Mouse (Mus musculus) neural tube, embryonic 10.5 days (tissue): Measurements from ENCODE around the gene Map3k10.

Experiments
- DNase-seq: peaks from one replicate; pipeline ENCODE4 v3.0.0-alpha.2; 2017; ENCODE audit warnings: low spot score; ENCODE audit errors: extremely low spot score

The Map3k10 gene

GRCm38 (mm10) chr7:27674522-27675221 is at the start of gene Map3k10:
TSS of gene Map3k10 (minus strand) at chr7:27674598.
- peak; percentile 97 for DNase-seq

GRCm38 (mm10) chr7:27721951-27722350 is 47.6 kb upstream of the Map3k10 start:
- DNase-seq = no peak

GRCm38 (mm10) chr7:27710402-27710801 is 36.0 kb upstream of the Map3k10 start:
- DNase-seq = no peak

- DNase-seq = no peak
These were observed 22.3 kb upstream of the Map3k10 start for GRCm38 (mm10) chr7:27696711-27697110.

GRCm38 (mm10) chr7:27691076-27691475 is 16.7 kb upstream of the Map3k10 start:
- peak; percentile 44 for DNase-seq

DNA sequence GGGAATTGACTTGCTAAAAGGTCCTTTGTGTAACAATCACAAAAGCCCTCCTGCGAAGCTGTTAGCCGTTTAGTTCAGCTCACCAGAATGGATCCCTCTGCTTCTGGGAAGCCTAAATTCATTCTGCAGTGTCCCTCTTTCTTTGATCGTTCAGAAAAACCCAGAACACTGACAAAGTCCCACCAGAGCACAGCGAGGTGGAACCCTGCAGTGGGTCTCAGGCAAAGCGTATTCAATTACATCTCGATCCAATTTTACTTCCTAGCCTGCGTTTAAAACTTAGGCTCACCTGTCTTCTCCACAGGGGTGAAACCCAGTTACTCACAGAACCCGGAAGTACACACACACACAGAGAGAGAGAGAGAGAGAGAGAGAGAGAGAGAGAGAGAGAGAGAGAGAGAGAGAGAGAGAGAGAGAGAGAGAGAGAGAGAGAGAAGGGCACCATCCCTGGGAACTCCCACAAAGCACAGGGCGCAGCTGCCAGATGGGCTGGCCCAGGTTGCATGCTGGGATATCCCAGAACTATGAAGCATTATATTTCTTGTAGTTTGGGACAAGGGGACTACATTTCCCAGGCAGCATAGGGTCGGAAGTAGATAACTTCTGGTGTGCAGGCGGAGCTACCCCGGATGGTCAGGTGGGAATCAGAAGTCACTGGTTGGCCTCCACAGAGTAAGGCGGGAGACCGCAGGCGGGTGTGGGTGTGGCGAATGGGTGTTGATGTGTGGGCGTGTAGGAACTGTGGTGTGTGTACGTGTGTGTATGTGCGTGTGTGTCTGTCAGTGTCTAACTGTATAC is 14.6 kb upstream of the Map3k10 start, which contains the start of gene Zfp607b:
Gene Zfp607b, plus strand, starts transcription at position 526 of the 798 bp plus-strand sequence.
- peak; percentile 85 for DNase-seq

DNA sequence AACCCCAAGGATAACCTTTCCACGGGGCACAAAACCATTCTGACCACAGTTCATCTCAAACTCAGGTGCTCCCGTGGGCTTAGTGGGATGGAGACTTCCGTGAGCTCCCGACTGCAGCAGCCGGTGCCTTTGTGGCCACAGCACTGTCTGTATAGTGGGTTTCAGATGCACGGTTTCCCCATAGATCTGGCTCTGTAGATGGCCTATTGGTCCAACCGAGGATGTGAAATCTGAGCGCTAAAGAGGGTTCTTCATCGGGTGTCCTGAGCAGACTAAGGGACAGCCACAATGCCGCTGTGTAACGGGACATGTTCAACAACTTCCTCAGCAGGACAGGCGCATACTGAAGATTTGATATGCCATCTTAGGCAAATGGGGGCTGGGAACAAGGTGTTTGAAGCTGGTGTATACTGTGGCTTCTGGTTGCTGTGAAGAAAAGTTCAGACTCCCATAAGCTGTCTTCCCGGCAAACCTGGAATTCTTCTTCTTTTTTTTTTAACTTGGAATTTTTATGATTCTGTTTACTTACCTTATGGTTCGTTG is 13.9 kb upstream of the Map3k10 start:
- peak; percentile 30 for DNase-seq

GRCm38 (mm10) chr7:27687836-27688235 is 13.4 kb upstream of the Map3k10 start:
- no peak for DNase-seq

DNA sequence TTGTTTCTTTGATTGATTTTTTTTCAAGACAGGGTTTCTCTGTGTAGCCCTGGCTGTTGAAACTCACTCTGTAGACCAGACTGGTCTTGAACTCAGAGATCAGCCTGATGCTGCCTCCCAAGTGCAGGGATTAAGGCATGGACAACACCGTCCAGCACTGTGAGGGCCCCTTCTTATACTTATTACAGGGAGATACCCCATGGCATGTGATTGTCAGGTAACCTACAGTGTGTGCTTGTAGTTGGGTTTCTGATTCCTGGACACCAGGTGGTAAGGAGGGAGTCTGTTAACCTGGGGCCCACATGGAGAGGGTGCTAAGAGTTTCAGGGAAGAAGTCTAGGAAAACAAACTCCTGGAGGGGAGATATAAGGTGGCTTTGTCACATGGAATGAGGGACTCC is 12.6 kb upstream of the Map3k10 start:
- DNase-seq = no peak

- peak; percentile 42 for DNase-seq
These were observed 11.3 kb upstream of the Map3k10 start for GRCm38 (mm10) chr7:27685681-27686080.

GRCm38 (mm10) chr7:27685220-27685619 is 10.8 kb upstream of the Map3k10 start:
- DNase-seq = no peak

GRCm38 (mm10) chr7:27683218-27683617 is 8.8 kb upstream of the Map3k10 start:
- DNase-seq = no peak

DNA sequence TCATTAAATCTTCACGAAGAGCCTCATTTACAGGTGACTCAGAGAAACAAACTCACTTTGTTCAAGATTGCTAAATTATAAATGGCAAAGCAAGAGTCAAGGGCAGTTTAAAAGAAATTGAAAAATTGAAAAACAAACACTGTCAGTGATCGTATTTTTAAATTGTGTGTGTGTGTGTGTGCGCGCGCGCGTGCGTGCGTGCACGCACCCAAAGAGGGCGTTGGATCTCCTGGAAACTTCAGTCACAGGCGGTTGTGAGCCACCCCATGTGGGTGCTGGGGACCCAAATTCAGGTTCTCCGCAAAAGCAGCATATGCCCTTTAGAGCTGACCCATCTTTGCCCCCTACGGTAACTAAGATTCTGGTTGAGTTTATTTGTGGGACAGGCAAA is 819 bp upstream of the Map3k10 start:
- DNase-seq = no peak

DNA sequence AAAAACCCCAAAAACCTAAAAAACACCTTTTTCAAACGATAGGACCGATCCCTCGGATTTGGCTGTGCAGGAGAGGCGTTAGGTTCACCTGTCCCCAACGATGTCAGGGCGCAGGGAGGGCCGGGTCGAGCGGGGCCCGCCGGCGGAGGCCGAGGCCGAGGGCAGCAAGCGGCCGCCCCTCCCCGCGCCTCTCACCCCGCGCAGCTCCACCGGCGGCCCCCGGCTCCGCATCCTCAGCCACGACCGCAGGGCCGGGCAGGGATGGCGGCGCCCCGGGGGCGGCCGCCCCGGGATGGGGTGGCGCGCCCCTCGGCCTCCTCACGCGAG is 240 bp downstream of the Map3k10 start:
- DNase-seq = no peak

DNA sequence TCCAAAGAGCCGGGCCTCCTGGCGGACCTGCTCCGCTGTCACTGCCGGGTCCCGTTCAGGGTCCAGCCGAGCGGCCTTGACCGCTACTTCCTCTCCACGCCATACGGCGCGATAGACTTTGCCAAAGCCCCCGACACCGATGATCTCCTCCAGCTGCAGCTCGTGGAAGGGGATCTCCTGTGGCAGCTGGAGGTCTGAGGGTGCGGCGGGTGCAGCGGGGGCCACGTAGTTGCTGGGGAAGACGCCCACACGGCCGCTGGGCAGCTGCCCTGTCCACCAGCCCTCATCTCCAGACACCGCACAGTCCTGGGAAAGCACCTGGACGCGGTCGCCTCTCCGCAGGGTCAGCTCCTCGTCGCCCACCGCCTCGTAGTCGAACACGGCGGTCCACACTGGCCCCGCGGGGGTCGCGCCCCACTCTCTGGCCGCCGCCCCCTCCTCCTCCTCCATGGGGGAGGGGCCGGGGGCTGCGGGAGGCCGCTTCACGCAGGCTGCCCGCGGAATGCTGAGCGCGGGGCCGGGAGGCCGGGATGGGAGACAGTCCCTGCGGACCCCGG is 745 bp downstream of the Map3k10 start:
- peak; percentile 50 for DNase-seq

DNA sequence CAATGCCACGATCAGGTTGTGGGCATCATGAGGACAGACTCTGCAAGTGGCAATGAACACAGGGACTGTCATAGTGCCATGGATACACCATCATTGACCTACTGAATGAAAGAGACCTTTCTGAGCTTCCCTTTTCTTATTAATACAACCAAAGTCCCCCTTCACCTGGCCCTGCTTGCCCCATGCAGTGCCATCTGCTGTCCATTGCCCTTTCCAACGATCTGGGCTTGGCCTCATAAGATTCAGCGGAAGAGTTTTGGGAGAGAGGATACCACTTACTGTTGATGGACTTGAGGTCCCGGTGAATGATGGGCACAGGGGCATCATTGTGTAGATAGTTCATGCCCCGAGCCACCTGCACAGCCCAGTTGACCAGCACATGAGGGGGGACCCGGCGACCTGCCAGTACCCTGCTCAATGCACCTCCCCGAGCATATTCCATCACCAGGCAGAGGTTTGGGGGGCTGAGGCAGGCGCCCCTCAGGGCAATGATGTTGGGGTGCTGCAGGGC is 1.3 kb downstream of the Map3k10 start:
- DNase-seq = peak; percentile 27

DNA sequence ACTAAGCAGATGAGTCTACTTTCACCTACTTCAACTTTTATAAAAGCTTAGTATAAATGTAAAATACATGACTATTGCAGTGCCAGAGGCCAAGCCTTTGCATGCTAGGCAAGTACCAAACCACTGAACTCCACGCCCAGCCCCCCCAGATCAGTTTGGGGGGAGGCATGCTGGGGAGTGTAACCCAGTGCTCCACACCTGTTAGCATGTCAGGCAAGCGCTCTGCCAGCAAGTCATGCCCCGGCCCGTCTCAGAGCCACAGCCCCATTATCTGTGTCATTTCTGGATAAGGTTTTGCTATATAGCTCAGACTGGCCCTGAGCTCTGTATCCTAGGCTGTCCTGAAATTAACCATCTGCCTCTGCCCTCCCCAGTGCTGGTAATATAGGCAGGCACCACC is 12.4 kb downstream of the Map3k10 start:
- no peak for DNase-seq

DNA sequence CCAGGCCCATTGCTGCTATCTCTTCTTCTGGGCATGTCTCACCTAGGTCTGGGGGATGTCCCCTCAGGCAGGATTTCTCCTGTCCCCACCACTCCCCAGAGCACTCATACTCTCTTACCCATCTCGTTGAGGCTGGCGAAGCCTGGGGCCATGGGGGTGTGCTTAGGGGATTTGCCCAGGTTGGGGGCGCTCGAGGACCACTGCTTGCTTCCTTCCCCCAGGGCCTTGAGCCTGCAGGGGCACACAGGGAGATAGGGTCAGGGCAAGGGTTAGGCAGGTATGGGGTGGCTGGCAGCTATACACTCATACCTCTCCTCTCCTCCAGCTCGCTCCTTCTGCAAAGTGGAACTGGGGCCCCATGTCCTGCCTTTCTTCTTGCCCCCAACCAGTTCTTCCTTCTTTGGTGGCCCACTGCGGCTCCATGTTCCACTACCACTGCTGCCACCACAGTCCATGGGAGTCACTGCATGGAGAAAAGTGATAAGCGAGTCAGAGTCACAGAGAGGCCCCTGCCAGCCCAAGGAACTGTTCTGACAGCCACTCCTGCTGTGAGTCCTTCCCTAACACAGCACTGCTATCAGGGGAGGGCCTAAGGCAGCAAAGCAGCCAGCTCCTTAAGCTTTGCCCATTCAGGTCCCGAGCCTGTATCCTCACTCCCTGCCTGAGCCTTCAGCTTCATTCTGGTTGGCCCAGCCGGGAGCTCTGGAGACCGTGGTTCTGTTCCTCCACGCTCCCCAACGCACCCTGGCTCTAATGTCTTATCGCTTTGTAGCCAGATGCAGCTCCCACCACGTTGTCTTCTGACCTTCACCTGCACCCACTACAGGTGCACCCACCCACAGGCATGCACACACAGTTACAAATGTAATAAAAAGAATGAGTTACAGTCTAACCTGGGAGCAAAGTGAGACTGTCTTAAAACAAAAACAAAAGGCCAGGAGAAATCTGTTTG is 15.4 kb downstream of the Map3k10 start:
- DNase-seq = no peak

DNA sequence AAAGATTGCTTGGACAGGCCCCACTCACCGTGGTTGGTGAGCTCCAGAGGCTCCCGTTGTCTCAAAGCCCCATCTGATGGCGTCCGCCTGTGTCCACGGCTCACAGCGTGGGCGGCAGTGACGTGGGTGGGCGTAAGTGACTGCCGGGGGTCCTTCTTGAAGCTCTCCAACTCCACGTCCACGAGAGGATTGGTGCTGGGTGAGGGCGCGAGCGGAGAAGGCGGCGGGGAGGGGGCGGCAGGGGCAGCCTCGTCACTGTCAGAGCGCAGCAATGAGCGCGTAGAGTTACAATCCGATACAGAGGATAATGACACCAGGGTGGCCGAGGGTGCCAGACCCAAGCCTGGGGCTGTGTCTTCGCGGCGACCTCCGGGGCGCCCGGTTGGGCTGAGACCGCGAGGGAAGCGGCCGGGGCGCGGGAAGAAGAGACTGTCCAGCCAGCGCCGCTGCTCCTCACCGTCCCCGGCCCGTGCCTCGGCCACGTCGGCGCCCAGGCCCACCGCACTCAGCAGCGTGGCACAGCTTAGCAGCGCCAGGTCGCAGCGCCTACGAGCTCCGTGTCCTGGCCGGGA is 16.5 kb downstream of the Map3k10 start:
- DNase-seq = no peak

GRCm38 (mm10) chr7:27656600-27656999 is 17.8 kb downstream of the Map3k10 start:
- no peak for DNase-seq

- no peak for DNase-seq
These were observed 18.9 kb downstream of the Map3k10 start for GRCm38 (mm10) chr7:27655545-27655944.
